Mouse (Mus musculus): ENCODE measurements around the gene Fgd2. TPM values are rescaled to one million over a fixed set of nuclear protein-coding genes. Genes with fewer than 3 reads are reported as not detected.

The Fgd2 gene
- polyA plus RNA-seq, 1 experiment from 2014 or later: 2.4 TPM

GRCm38 (mm10) chr17:29341591-29342003 lies 19.1 kb upstream of the Fgd2 start:
- Histone ChIP-seq H3K9me3 (ENCODE audit: control insufficient read depth, low read length) (no peaks in the 10 kb centered on the region), H3K27ac (ENCODE audit: low read depth, low read length) (peak overlapping the region; percentile 19; the same call in 1 of the 2 replicates), H3K4me2 (ENCODE audit: low read depth, low read length, severe bottlenecking) (no peak overlapping the region), H3K27me3 (ENCODE audit: control insufficient read depth, insufficient read depth, low read length) (no peaks in the 10 kb centered on the region), H3K36me3 (ENCODE audit: control insufficient read depth, insufficient read depth, low read length) (peaks cover 11% of the 10 kb centered on the region; the same call in 1 of the 2 replicates), H3K4me1 (replicated peaks; ENCODE audit: control insufficient read depth, insufficient read depth, low read length) (peaks cover 11% of the 10 kb centered on the region), H3K9ac (ENCODE audit: low read length) (no peak overlapping the region; the same call in 1 of the 2 replicates), H3K4me3 (ENCODE audit: low read depth, low read length) (no peak overlapping the region)
- 21% methylated on average over 9 of the region's 9 CpGs for WGBS
- no peak for DNase-seq (ENCODE audit: low spot score)
- no peak; the same call in 1 of the 2 replicates for ATAC-seq (replicated peaks; ENCODE audit: low FRiP score)

- no peaks in the 10 kb centered on the region for H3K9me3 ChIP-seq (ENCODE audit: control insufficient read depth, low read length)
- H3K4me2 ChIP-seq (ENCODE audit: low read depth, low read length, severe bottlenecking): no peak overlapping the region
- peak overlapping the region; percentile 19; the same call in 1 of the 2 replicates for H3K27ac ChIP-seq (ENCODE audit: low read depth, low read length)
- ATAC-seq (replicated peaks; ENCODE audit: low FRiP score) (no peak), DNase-seq (ENCODE audit: low spot score) (no peak)
- H3K4me3 ChIP-seq (ENCODE audit: low read depth, low read length): no peak overlapping the region
- 56% methylated on average over 13 of the region's 13 CpGs for WGBS
- no peaks in the 10 kb centered on the region for H3K27me3 ChIP-seq (ENCODE audit: control insufficient read depth, insufficient read depth, low read length)
- peaks cover 9% of the 10 kb centered on the region; the same call in 1 of the 2 replicates for H3K36me3 ChIP-seq (ENCODE audit: control insufficient read depth, insufficient read depth, low read length)
- H3K4me1 ChIP-seq (replicated peaks; ENCODE audit: control insufficient read depth, insufficient read depth, low read length): peaks cover 11% of the 10 kb centered on the region
- no peak overlapping the region; the same call in 1 of the 2 replicates for H3K9ac ChIP-seq (ENCODE audit: low read length)
Measured at GRCm38 (mm10) chr17:29342010-29342910, 18.5 kb upstream of the Fgd2 start.

DNA sequence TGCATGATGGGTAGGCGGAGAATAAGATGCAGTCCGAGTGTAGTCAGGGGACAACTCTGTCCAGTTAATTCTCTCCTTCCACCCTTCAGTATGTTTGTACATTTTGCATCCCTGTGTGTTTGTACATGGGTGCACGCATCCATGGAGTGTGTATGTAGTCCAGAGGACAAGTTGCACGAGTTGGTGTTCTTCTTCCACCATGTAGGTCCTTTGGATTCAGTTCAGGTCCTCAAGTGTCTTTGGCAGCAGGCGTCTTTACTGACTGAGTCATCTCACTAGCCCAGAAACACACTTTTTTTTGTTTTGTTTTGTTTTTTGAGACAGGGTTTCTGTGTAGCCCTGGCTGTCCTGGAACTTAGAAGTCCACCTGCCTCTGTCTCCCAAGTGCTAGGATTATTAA lies 17.5 kb upstream of the Fgd2 start:
- WGBS: 94% methylated on average over 5 of the region's 5 CpGs
- peaks cover 6% of the 10 kb centered on the region; the same call in 1 of the 2 replicates for H3K36me3 ChIP-seq (ENCODE audit: control insufficient read depth, insufficient read depth, low read length)
- no peak for DNase-seq (ENCODE audit: low spot score)
- no peak overlapping the region for H3K4me3 ChIP-seq (ENCODE audit: low read depth, low read length)
- no peak overlapping the region for H3K9ac ChIP-seq (ENCODE audit: low read length)
- H3K9me3 ChIP-seq (ENCODE audit: control insufficient read depth, low read length): no peaks in the 10 kb centered on the region
- H3K4me1 ChIP-seq (replicated peaks; ENCODE audit: control insufficient read depth, insufficient read depth, low read length): peaks cover 15% of the 10 kb centered on the region
- no peak for ATAC-seq (replicated peaks; ENCODE audit: low FRiP score)
- no peak overlapping the region for H3K4me2 ChIP-seq (ENCODE audit: low read depth, low read length, severe bottlenecking)
- no peak overlapping the region for H3K27ac ChIP-seq (ENCODE audit: low read depth, low read length)
- H3K27me3 ChIP-seq (ENCODE audit: control insufficient read depth, insufficient read depth, low read length): no peaks in the 10 kb centered on the region

- H3K4me3 ChIP-seq (ENCODE audit: low read depth, low read length): no peak overlapping the region
- no peak for ATAC-seq (replicated peaks; ENCODE audit: low FRiP score)
- H3K4me2 ChIP-seq (ENCODE audit: low read depth, low read length, severe bottlenecking): no peak overlapping the region
- H3K9ac ChIP-seq (ENCODE audit: low read length): no peak overlapping the region
- peaks cover 15% of the 10 kb centered on the region for H3K4me1 ChIP-seq (replicated peaks; ENCODE audit: control insufficient read depth, insufficient read depth, low read length)
- H3K36me3 ChIP-seq (ENCODE audit: control insufficient read depth, insufficient read depth, low read length): no peaks in the 10 kb centered on the region
- no peaks in the 10 kb centered on the region for H3K9me3 ChIP-seq (ENCODE audit: control insufficient read depth, low read length)
- no peak for DNase-seq (ENCODE audit: low spot score)
- no peak overlapping the region for H3K27ac ChIP-seq (ENCODE audit: low read depth, low read length)
- WGBS: 96% methylated on average over 12 of the region's 12 CpGs
- H3K27me3 ChIP-seq (ENCODE audit: control insufficient read depth, insufficient read depth, low read length): no peaks in the 10 kb centered on the region
Measured at GRCm38 (mm10) chr17:29345272-29345671, 15.4 kb upstream of the Fgd2 start.

DNA sequence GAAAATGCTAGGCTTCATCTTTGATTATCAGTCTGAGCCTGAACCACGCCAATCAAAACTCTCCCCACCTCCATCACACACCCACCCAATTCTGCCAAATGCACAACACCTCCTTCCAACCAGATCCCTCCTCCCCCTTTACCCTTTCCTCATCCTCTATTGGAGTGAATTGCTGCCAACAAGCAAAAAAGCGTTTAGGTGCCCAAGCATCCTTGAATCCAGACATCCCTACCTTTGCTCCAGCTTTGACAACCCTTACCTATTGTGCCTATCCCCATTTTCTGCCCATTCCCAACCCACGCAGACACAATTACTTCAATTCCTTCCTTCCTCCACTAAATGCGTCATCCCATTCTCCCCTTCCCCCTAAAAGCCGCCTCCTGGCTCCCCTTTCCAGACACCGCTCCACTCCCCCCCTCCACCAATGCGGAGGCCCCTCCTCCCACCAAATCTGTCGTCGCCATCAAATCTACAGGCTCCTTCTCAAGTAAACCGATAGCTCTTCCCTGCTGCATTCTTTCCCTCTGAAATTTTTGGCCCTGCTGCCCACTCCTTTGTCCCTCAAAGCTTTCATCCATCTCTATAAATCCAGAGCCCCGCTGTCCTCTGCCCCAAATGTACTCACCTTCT lies 14.1 kb upstream of the Fgd2 start:
- ATAC-seq (replicated peaks; ENCODE audit: low FRiP score): no peak

GRCm38 (mm10) chr17:29347126-29347644 lies 13.5 kb upstream of the Fgd2 start:
- WGBS: under 1% methylated on average over 41 of the region's 45 CpGs
- Histone ChIP-seq H3K4me2 (ENCODE audit: low read depth, low read length, severe bottlenecking) (peak overlapping the region; percentile 67), H3K27ac (ENCODE audit: low read depth, low read length) (peak overlapping the region; percentile 74), H3K27me3 (ENCODE audit: control insufficient read depth, insufficient read depth, low read length) (no peaks in the 10 kb centered on the region), H3K9ac (ENCODE audit: low read length) (peak overlapping the region; percentile 93), H3K36me3 (ENCODE audit: control insufficient read depth, insufficient read depth, low read length) (no peaks in the 10 kb centered on the region), H3K9me3 (ENCODE audit: control insufficient read depth, low read length) (no peaks in the 10 kb centered on the region), H3K4me1 (replicated peaks; ENCODE audit: control insufficient read depth, insufficient read depth, low read length) (peaks cover 8% of the 10 kb centered on the region; the same call in 1 of the 2 replicates), H3K4me3 (ENCODE audit: low read depth, low read length) (peak overlapping the region; percentile 95)
- DNase-seq (ENCODE audit: low spot score) (no peak), ATAC-seq (replicated peaks; ENCODE audit: low FRiP score) (peak; percentile 55; the same call in 1 of the 2 replicates)

More for the DNA sequence above, 14.1 kb upstream of the Fgd2 start:
- Histone ChIP-seq H3K36me3 (ENCODE audit: control insufficient read depth, insufficient read depth, low read length) (no peaks in the 10 kb centered on the region), H3K27ac (ENCODE audit: low read depth, low read length) (peak overlapping the region; percentile 74), H3K27me3 (ENCODE audit: control insufficient read depth, insufficient read depth, low read length) (no peaks in the 10 kb centered on the region), H3K4me1 (replicated peaks; ENCODE audit: control insufficient read depth, insufficient read depth, low read length) (peaks cover 13% of the 10 kb centered on the region), H3K9me3 (ENCODE audit: control insufficient read depth, low read length) (no peaks in the 10 kb centered on the region), H3K4me2 (ENCODE audit: low read depth, low read length, severe bottlenecking) (peak overlapping the region; percentile 67), H3K9ac (ENCODE audit: low read length) (peak overlapping the region; percentile 93), H3K4me3 (ENCODE audit: low read depth, low read length) (peak overlapping the region; percentile 95)
- 8% methylated on average over 11 of the region's 11 CpGs for WGBS
- no peak for DNase-seq (ENCODE audit: low spot score)

DNA sequence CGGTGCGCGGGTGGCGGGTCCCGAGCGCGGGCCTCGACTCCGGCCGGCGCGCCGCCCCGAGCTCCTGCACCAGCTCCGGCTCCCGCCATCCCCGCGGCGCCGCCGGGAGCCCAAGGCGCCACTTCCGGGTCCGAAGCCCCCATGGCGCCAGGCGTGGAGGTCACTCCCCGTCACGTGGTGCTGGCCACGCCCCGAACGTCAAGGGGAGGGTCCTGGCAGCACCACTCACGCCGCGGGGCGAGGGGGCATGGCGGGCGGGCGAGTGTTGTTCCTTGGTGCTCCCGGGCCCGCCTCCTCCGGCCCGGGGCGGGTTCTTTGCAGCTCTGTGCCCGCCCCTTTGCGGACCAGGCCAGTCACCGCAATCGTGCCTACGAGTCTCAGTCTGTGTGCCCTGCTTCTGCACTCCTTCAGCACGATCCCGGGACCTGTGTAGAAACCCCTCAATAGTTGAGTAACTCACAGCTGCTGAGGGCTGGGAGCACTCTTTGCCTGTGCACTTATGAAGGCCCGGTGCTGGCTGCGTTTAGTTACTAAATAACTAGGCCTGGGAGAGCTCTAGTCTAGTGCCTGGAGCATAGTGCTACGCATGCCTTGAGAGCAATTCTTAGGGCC lies 13.0 kb upstream of the Fgd2 start, which contains the start of gene Mtch1:
TSS of gene Mtch1 (minus strand) at position 290 of the 612 bp plus-strand sequence.
- Histone ChIP-seq H3K36me3 (ENCODE audit: control insufficient read depth, insufficient read depth, low read length) (no peaks in the 10 kb centered on the region), H3K4me1 (replicated peaks; ENCODE audit: control insufficient read depth, insufficient read depth, low read length) (peaks cover 8% of the 10 kb centered on the region; the same call in 1 of the 2 replicates)
- WGBS: 1% methylated on average over 39 of the region's 53 CpGs

GRCm38 (mm10) chr17:29348996-29349395 lies 11.7 kb upstream of the Fgd2 start:
- Histone ChIP-seq H3K4me2 (ENCODE audit: low read depth, low read length, severe bottlenecking) (no peak overlapping the region), H3K9ac (ENCODE audit: low read length) (no peak overlapping the region), H3K9me3 (ENCODE audit: control insufficient read depth, low read length) (no peaks in the 10 kb centered on the region), H3K4me3 (ENCODE audit: low read depth, low read length) (no peak overlapping the region), H3K27me3 (ENCODE audit: control insufficient read depth, insufficient read depth, low read length) (no peaks in the 10 kb centered on the region), H3K4me1 (replicated peaks; ENCODE audit: control insufficient read depth, insufficient read depth, low read length) (peaks cover 8% of the 10 kb centered on the region; the same call in 1 of the 2 replicates), H3K36me3 (ENCODE audit: control insufficient read depth, insufficient read depth, low read length) (no peaks in the 10 kb centered on the region), H3K27ac (ENCODE audit: low read depth, low read length) (no peak overlapping the region)
- 85% methylated on average over 2 of the region's 2 CpGs for WGBS
- ATAC-seq (replicated peaks; ENCODE audit: low FRiP score) (no peak), DNase-seq (ENCODE audit: low spot score) (no peak)

More for the DNA sequence above, 13.0 kb upstream of the Fgd2 start, which contains the start of gene Mtch1:
- peak within 1 kb of the TSS; percentile 82 for H3K27ac ChIP-seq (ENCODE audit: low read depth, low read length)
- DNase-seq (ENCODE audit: low spot score): peak; percentile 100
- no peaks in the 10 kb centered on the region for H3K27me3 ChIP-seq (ENCODE audit: control insufficient read depth, insufficient read depth, low read length)
- H3K4me2 ChIP-seq (ENCODE audit: low read depth, low read length, severe bottlenecking): peak within 1 kb of the TSS; percentile 67
- peak; percentile 97 for ATAC-seq (replicated peaks; ENCODE audit: low FRiP score)
- no peaks in the 10 kb centered on the region for H3K9me3 ChIP-seq (ENCODE audit: control insufficient read depth, low read length)
- peak within 1 kb of the TSS; percentile 95 for H3K4me3 ChIP-seq (ENCODE audit: low read depth, low read length)
- H3K9ac ChIP-seq (ENCODE audit: low read length): peak within 1 kb of the TSS; percentile 93

All from forebrain, embryonic 11.5 days (tissue).